Mouse (Mus musculus) right cerebral cortex, postnatal 14 days (tissue): ENCODE measurements around the gene Gm27021.

ENCODE experiments used
- DNase-seq: peaks from one replicate; pipeline ENCODE4 v3.0.0; 2022

Gm27021 gene

GRCm38 (mm10) chr8:120667561-120668373, at the start of gene Gm27021, which contains the start of gene Cox4i1:
Gene Gm27021, minus strand, starts transcription at chr8:120668079.
Gene Cox4i1, plus strand, starts transcription at chr8:120668222.
- DNase-seq, result peak; percentile 95

GRCm38 (mm10) chr8:120715996-120716680, 48.3 kb upstream of the Gm27021 start:
- DNase-seq, result no peak

GRCm38 (mm10) chr8:120715200-120715599, 47.3 kb upstream of the Gm27021 start:
- no peak for DNase-seq

- DNase-seq, result no peak
These were observed 41.3 kb upstream of the Gm27021 start for GRCm38 (mm10) chr8:120709176-120709575.

GRCm38 (mm10) chr8:120706193-120706592, 38.3 kb upstream of the Gm27021 start:
- DNase-seq, result no peak

- DNase-seq, result no peak
These were observed 37.3 kb upstream of the Gm27021 start for GRCm38 (mm10) chr8:120705163-120705562.

- no peak for DNase-seq
These were observed 36.3 kb upstream of the Gm27021 start for GRCm38 (mm10) chr8:120704203-120704602.

GRCm38 (mm10) chr8:120701758-120702465, 34.0 kb upstream of the Gm27021 start:
- no peak for DNase-seq

- DNase-seq, result no peak
These were observed 32.2 kb upstream of the Gm27021 start for GRCm38 (mm10) chr8:120700053-120700452.

- DNase-seq, result no peak
These were observed 31.7 kb upstream of the Gm27021 start for GRCm38 (mm10) chr8:120699565-120699964.

- DNase-seq, result no peak
These were observed 31.2 kb upstream of the Gm27021 start for GRCm38 (mm10) chr8:120699079-120699478.

- DNase-seq, result no peak
These were observed 30.5 kb upstream of the Gm27021 start for GRCm38 (mm10) chr8:120698426-120698825.

- no peak for DNase-seq
These were observed 30.0 kb upstream of the Gm27021 start for GRCm38 (mm10) chr8:120697979-120698272.

- DNase-seq, result peak; percentile 61
These were observed 29.5 kb upstream of the Gm27021 start for GRCm38 (mm10) chr8:120697154-120697978.

GRCm38 (mm10) chr8:120696401-120697153, 28.7 kb upstream of the Gm27021 start:
- no peak for DNase-seq

- DNase-seq, result no peak
These were observed 26.1 kb upstream of the Gm27021 start for GRCm38 (mm10) chr8:120693861-120694493.

GRCm38 (mm10) chr8:120692934-120693333, 25.1 kb upstream of the Gm27021 start:
- no peak for DNase-seq

GRCm38 (mm10) chr8:120688511-120688910, 20.6 kb upstream of the Gm27021 start:
- no peak for DNase-seq

- no peak for DNase-seq
These were observed 19.9 kb upstream of the Gm27021 start for GRCm38 (mm10) chr8:120687786-120688185.

- no peak for DNase-seq
These were observed 18.7 kb upstream of the Gm27021 start for GRCm38 (mm10) chr8:120686576-120686975.

GRCm38 (mm10) chr8:120686051-120686450, 18.2 kb upstream of the Gm27021 start:
- DNase-seq, result no peak
